Comparison of ENCODE assay signal across 35 mouse cellular contexts in the genomic region with DNA sequence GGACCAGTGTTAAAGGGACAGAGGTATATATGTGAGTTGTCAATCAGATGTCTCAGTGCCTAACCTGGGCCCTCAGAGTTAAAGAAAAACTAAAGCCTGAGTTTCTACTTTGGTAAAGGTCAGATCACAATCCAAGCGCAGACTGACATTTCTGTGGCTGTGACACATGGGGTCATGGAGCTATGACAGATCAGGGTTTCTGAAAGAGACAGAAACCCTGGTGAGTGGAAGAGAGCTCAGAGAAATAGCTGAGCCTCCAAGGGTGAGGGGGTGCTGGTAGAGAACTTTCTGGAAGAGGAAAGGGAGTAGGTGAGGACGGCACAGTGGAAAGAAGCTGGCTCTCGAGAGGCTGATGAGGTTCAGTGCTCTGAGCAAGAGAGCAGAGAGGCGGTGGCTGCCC. TPM values are rescaled to one million over a fixed set of nuclear protein-coding genes. Genes with fewer than 3 reads are reported as not detected.
"Had no signal": no experiment of that assay in that cellular context is flagged by ENCODE, and none has a peak within 500 bp of the region (broad histone marks: within the 10 kb centered on the region; RNA-seq: fewer than 3 reads in every experiment).

No protein-coding gene starts in this region.

- DNase-seq: gastrocnemius, postnatal 25 days; heart, adult 18-20 months; heart, postnatal 10 days; heart, postnatal 4 days; kidney, adult 11 months; kidney, adult 2 months; kidney, adult 9 months; kidney, postnatal 14 days; kidney, postnatal 36 days; layer of hippocampus, adult 9-11 months; layer of hippocampus, postnatal 36 days; left cerebral cortex, postnatal 4 days had no signal

- H3K4me3 ChIP-seq: heart, embryonic 10.5 days; heart, embryonic 12.5 days; hindbrain, embryonic 10.5 days; hindbrain, embryonic 12.5 days; kidney, embryonic 15.5 days; limb, embryonic 13.5 days; limb, embryonic 15.5 days; liver, embryonic 12.5 days had no signal

- H3K27ac ChIP-seq: heart, embryonic 10.5 days; hindbrain, embryonic 10.5 days; hindbrain, embryonic 12.5 days; hindbrain, embryonic 14.5 days; kidney, embryonic 15.5 days; kidney, postnatal 0 days; limb, embryonic 13.5 days; limb, embryonic 15.5 days; liver, embryonic 12.5 days; liver, embryonic 14.5 days had no signal

RNA-seq across cellular contexts. Expression of gene Fut2, which starts 19.5 kb away (rescaled TPM):
- total RNA-seq: gastrocnemius, postnatal 4 days; heart, postnatal 4 days; left cerebral cortex, postnatal 4 days had no signal

RNA-seq across cellular contexts. Expression of gene Izumo1, which starts 25.1 kb away (rescaled TPM):
- total RNA-seq: gastrocnemius, adult 8-10 months; gastrocnemius, postnatal 25 days; granulocyte monocyte progenitor cell, adult 5-6 weeks; layer of hippocampus, adult 18-20 months; layer of hippocampus, postnatal 36 days; left cerebral cortex, adult 8-10 months; left cerebral cortex, postnatal 10 days; left cerebral cortex, postnatal 25 days had no signal

RNA-seq across cellular contexts. Expression of gene Fut1, which starts 29.6 kb away (rescaled TPM):
- total RNA-seq: gastrocnemius, adult 8-10 months; gastrocnemius, postnatal 25 days; gastrocnemius, postnatal 4 days; granulocyte monocyte progenitor cell, adult 5-6 weeks; heart, adult 18-20 months; heart, adult 8-10 months; heart, postnatal 10 days; heart, postnatal 25 days; heart, postnatal 4 days; layer of hippocampus, postnatal 14 days; layer of hippocampus, postnatal 36 days; left cerebral cortex, adult 18-20 months; liver, adult 2 months had no signal
